Mouse (Mus musculus) cerebellum, adult 2 months (tissue): ENCODE data around the gene Scube2.

Experiments
- CTCF ChIP-seq: fragments of 200-500 bp; IDR thresholded peaks from 2 replicates; pipeline ENCODE4 v1.5.1; 2011; ENCODE audit warnings: low read depth, mild to moderate bottlenecking, control low read depth, low read length, moderate library complexity, borderline replicate concordance; ENCODE audit not compliant: insufficient read depth
- POLR2A ChIP-seq: fragments of 200-500 bp; IDR thresholded peaks from 2 replicates; pipeline ENCODE4 v1.6.1; 2011; ENCODE audit warnings: low read length, control low read depth, borderline replicate concordance; ENCODE audit not compliant: insufficient read depth

DNA sequence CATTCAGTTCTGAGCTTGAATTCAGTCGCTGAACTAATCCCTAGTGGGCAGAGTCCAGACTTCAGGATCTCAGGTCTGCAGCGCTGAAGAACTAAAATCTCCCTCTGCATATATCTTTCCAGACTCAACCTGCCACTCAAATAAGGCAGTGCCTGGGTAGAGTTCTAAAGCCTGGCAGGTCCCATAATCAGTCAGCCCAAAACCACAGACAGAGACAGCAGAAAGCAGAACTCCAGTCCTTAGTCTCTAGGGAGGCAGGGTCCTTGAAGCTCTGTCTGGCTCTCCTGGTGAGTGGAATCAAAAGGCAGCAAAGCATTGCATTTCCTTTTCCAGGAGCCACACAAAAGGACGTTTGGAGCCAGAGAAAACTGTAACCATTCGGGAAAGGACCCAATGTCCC, 1.9 kb downstream of the Scube2 start:
- TF ChIP-seq CTCF (no peak), POLR2A (no peak)
